Mouse (Mus musculus) left cerebral cortex, postnatal 36 days (tissue): ENCODE data around the gene Thop1. TPM values are rescaled to one million over a fixed set of nuclear protein-coding genes. Genes with fewer than 3 reads are reported as not detected.
"Not testable (repeated sequence)": the region's sequence is repeated elsewhere in the genome, so short reads cannot be mapped to it uniquely, and the experiment has no call there.

Experiments
- DNase-seq, 2 experiments: peaks; one replicate each; pipeline ENCODE4 v3.0.0; 2021 to 2022; ENCODE audit warnings: low spot score in 2 of 2, mixed read lengths in 1 of 2
- intact Hi-C: fragments of 180-260 bp; cut with DNase I; formaldehyde crosslinking; loops from one replicate; pipeline ENCODE4 v1.15.1; 2025
- total RNA-seq, 2 experiments: library from RNA; stranded (reverse); gene quantifications; 2 replicates each; pipeline ENCODE4 v1.2.3; 2021

The Thop1 gene
- total RNA-seq = 10 to 100 TPM; 47.0 to 49.8 TPM

DNA sequence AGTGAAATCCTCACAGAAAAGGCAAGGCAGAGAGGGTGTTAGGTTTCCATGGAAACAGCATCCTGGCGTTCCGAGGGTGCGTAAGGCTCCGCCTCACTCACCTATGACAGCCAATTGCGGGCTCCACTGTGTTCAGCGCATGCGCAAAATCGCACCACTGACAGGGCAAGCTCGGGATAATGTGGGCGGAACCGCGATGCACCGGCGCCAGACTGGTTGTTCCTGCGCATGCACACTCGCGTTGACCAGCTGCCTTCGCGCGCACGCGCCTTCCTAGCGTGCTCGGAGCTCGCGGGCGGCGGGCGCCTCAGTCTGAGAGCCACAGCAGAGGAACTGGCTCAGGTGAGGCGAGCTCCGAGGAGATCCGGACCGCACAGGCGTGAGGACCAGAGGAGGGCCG is at the start of gene Thop1:
Gene Thop1, plus strand, starts transcription at position 200 of the 400 bp plus-strand sequence.
- intact Hi-C loops = no loop called here
- DNase-seq = peak; percentile 96 to 97

DNA sequence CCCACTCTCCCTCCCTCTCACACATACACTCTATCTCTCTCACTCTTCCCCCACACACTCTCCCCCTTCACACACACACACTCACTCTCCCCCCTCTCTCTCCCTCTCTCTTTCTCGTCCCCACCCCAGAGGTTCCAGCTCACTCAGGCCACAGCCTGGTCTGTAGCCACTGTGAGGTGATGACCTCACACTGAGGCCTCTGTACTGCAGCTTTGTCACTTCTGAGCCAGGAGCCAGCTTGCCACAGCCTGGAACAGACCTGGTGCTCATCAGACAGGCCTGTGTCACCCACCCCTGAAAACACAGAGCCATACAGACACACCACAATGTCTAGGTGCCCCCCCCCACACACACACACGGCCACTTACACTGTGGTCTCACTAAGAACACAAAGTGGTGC is 49.6 kb upstream of the Thop1 start:
- intact Hi-C loops = no loop called here
- no peak for DNase-seq

DNA sequence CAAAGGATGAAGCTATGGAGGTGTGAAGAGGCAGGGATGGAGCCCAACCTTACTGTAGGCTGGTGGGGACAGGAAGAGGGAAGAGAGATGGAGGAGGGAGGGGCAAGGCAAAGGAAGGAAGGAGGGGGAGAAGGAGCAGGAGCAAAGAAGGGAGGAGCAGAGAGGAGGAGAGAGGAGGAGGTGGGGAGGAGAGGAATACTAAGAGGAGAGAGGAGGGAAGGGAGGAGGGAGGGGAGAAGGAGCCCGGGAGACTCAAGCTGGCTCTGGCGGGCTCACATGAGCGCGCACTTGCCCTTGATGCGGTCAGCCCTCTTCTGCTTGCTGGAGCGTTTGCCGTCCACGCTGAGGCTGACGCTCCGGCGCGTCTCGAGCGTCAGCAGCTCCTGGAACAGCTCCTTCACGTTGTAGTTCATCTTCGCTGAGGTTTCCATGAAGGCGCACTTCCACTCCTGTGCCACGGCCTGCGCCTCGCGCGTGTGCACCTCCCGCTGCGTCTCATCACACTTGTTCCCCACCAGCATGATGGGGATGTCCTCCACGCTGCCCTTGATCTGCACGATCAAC is 48.2 kb upstream of the Thop1 start:
- intact Hi-C loops = no loop called here
- DNase-seq = peak in 1 of 2 experiments; percentile 30

DNA sequence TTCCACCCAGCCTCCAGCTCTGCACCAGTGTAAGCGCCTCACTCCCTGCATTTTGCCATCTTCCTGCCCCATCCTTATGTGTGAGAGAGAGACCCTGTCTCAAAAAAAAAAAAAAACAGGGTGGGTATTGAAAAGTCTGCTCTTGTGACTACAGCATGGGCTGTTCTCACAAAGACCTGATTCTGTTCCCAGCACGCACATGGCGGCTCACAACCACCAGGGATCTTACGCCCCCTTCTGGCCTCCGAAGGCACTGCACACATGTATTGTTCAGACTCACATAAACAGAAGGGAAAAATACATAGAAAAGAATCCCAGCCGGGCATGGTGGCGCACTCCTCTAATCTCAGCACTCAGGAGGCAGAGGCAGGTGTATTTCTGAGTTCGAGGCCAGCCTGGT is 47.1 kb upstream of the Thop1 start:
- no peak for DNase-seq
- intact Hi-C loops = no loop called here

DNA sequence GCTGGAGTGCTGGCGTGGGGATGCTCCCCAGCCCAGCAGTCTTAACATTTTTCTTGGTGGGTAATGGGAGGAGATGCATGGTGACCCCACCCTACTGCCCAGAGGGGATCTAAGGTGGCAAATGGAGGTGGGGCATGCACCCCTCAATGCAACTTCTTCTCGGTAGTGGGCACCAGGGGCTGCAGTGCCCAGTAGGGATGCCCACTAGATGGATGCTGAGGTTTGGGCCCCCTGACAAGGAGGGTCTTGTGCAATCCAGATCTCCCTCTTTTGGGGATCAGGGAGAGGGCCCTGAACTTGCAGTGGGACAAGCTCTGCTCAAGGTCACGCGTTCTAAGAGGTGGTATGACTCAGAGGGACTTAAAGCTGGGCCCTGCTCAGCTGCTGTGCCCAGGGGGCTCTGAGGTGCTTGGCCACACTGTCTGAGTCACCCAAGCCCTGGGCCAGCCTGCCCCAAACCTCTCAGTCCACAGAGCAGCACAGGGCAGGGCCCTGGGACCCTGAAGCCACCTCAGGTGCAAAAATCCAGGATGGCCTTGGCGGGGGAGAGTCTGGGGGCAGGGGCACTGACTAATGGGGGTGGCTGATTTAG is 45.4 kb upstream of the Thop1 start:
- intact Hi-C loops = no loop called here
- no peak for DNase-seq

DNA sequence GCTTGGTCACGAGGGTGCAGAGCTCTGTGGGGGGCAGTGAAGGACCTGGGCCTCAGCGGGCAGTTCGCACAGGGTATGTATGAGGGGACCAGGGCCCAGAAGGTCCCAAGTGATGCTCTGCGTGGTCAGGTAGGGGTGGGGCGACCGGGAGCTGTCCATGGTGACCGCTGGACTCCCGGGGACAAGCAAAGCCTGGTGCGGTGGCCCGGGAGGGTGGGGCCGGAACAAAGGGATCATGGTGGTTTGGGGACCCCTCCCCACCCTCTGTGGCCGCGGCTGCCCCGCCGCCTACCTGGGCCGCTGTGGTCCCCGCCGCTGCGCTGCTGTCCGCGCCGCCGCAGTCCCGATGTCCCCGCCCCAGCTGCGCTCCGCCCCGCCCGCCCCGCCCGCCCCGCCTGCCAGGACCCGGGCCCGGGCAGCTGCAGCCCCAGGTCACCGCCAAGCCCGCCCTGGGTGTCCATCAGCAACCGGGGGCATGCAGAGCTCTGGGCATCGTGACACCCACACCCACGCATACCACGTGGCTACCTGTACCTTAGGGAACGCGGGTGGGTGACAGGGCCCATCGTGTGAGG is 44.7 kb upstream of the Thop1 start:
- peak in 1 of 2 experiments; percentile 53 for DNase-seq
- intact Hi-C loops = no loop called here

DNA sequence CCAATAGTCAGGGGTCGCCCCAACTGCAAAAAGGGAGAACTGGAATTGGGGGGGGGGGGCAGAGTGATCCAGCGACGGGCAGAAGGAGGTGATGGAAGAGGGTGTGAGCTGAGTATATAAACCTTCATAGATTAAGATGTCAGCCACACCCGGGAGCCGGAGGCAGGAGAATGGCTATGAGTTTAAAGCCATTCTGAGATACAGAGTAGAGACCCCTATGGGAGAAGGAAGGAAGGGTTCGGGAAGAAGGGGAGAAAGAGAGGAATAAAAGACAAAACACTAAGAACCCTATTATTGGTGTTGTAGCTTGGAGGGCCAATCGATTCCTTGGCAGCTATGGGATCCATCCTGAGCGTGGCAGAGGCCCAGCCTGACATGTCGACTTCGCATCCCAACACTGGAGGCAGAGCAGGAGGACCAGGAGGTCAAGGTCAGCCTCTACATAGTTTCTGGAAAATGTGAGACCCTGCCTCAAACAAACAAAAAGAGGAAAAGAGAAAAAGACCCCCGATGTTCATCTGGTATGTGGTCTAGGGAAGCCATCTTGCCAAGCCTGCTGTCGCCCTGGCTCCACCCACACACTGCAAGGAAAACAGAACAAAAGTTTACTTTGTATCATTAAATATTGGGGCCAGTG is 44.1 kb upstream of the Thop1 start, which contains the start of gene Diras1:
Gene Diras1, minus strand, starts transcription at position 24 of the 637 bp plus-strand sequence.
- DNase-seq = no peak
- intact Hi-C loops = no loop called here

DNA sequence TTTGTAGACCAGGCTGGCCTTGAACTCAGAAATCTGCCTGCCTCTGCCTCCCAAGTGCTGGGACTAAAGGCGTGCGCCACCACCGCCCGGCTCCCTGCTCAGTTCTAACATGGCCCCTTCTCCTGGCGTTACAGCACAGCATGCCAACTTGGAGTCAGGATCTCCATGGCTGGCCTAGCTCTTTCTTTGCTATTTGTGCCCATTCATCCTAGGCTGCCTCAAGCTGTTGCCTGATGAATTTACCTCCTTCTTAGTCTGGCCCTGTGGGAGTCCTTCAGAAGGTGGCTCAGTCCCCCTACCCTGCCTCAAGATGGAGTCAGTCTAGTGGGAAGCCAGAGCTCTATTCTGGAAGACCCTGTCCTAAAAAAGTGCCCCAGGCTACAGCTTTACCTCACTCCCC is 43.0 kb upstream of the Thop1 start:
- intact Hi-C loops = no loop called here
- no peak for DNase-seq

DNA sequence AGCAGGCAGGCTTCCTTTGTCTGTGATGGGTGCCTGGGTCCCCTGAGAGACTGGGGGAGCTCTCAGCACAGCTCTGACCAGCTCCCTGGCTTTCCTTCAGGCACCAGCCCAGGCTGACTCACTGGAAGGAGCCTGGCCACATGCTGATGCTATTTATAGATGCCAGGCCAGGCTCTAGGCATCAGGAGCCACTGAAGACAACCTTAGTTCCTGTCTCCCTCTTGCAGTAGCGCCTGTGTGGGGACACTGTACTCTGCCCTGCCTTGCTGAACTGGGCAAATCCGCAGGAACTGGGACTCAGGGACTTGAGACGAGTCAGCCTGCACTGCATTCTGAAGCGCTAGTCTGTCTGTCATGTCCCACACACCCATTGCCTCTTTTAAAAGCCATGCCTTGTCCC is 42.5 kb upstream of the Thop1 start:
- intact Hi-C loops = no loop called here
- DNase-seq = peak in 1 of 2 experiments; percentile 37

DNA sequence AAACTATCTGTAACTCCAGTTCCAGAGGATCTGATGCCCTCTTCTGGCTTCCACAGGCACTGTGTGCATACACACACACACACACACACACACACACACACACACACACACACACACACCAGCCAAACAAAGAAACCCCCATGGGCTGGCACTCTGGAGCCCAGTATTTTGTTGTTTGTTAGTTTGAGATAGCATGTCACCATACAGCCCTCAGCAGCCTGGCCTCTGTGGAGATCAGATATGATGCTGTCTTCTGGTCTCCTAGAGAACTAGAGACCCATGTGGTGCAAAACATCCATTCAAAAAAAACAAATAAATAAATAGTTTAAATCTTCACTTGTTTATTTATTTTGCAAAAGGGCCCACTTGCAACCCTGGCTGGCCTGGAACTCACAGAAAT is 41.6 kb upstream of the Thop1 start:
- intact Hi-C loops = no loop called here
- no peak for DNase-seq

DNA sequence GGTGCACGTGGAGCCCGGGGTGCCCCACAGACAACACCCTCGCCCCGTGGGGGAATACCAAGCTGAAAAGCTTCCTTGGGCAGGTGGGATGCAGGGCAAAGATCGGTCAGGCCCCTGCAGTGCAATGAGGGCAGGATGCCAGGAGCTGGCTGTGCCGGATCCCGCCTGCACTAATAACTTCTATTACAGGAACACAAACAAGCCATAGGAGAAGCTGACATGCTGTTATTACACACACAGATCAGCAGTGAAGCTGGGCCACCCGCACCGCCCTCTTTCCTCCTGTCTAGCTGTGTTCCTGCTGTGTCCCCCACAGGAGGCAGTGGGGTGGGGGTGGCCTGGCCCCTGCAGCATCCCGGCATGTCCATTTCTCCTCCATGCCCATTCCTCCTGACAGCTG is 40.8 kb upstream of the Thop1 start:
- intact Hi-C loops = no loop called here
- DNase-seq = no peak

DNA sequence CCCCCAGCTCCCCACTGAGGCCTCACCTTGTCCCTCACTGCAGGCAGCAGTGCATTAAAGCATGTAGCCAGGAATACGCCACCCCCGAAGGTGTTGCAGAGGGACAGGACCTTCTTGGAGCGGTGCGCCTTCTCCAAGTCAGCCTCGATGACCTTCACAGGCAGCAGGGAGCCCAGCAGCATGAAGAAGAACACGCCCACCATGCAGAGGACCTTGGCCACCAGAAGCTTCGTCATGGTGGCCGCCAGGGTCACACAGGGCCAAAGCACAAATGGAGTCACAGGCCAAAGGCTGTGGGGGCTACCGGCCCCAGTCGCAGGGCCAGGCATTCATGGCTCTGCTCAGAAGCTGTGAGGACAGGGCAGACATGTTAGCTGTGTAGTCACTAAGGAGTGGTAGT is 36.2 kb upstream of the Thop1 start:
- DNase-seq = no peak
- intact Hi-C loops = no loop called here

DNA sequence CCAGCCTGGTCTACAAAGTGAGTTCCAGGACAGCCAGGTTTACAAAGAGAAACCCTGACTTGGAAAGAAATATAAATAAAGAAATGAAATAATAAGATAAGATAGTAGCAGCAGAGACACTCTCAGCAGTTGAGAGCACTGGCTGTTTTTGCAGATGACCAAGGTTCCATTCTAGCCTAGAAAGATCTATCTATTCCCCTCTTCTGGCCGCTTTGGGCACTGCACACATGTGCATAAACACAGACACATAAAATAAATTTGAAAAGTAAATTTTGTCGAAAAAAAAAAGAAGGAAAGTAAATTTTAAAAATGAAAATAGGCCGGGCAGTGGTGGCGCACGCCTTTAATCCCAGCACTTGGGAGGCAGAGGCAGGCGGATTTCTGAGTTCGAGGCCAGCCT is 33.6 kb upstream of the Thop1 start:
- intact Hi-C loops = no loop called here
- no peak for DNase-seq

DNA sequence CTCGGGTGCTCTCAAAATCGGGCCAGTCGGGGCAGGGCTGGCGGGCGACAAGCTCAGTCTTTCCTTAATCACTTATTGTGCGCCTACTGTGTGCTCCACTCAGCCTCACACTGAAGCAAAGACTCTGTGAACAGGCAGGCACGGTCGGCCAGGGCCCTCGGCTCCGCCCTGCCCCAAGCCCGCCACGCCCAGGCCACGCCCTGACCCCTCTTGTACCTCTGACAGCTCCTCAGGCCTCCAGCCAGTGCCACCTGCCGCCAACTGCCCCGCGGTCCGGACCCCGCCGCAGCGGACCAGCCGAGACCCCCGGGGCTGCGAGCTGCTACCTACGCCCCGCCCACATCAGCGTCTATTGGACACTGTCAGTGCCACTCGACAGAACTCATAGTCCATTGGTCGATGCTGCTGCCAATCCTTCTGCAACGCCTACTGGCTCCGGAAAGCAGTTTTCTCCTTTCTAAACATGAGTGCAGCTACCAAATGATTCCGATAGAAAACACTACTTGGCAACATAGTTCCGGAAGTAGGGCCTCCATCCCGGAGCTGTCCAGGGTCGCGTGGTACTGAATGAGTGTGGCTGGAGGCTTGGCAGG is 32.8 kb upstream of the Thop1 start, which contains the start of gene Slc39a3:
Gene Slc39a3, minus strand, starts transcription at position 439 of the 593 bp plus-strand sequence.
- intact Hi-C loops = no loop called here
- DNase-seq = peak; percentile 98 to 99

DNA sequence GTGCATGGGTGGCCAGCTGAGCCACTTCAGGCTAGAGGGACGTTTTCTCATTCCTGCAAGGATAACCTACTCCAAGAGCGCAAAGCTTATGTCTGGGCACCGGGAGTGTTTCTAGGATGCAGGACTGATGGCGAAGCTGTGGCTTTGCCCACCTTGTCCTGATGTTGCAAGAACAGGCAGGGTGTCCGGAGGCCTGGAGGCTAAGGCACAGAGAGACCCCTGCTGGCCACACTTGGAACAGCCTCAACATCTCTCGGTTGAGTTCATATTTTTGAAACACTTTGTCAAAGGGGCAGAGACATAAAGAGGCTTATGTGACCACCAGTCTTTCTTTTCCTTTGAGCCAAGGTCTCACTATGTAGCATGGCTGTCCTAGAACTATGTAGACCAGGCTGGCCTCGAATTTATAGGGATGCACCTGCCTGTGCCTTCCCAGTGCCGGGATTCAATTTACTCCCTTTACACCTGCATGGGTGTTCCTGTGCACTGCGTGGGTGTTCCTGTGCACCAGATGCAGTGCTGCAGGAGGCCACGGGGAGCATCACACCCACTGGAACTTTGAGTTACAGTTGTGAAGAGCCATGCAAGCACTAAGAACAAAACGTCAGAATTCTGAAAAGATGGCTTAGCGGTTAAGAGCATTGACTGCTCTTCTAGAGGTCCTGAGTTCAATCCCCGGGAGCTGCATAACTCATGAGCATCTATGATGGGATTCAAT is 28.2 kb upstream of the Thop1 start:
- intact Hi-C loops = loop anchor here (2.0 kb wide), 1 partner anchor 43 kb away; no protein-coding TSS in a partner anchor
- peak; percentile 57 to 65 for DNase-seq

DNA sequence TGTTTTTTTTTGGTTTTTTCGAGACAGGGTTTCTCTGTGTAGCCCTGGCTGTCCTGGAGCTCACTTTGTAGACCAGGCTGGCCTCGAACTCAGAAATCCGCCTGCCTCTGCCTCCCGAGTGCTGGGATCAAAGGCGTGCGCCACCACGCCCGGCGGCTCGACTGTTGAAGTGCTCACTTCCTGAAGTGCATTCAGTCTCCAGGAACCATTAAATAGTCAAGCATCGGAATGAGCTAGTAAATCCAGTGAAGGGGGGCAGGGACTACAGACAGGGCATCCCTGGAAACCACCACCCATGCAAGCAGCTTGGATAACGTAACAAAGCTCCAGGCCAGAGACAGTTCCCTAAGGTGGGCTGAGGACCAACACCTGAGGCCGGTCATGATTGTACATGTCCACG is 24.6 kb upstream of the Thop1 start:
- not testable (repeated sequence) for DNase-seq

DNA sequence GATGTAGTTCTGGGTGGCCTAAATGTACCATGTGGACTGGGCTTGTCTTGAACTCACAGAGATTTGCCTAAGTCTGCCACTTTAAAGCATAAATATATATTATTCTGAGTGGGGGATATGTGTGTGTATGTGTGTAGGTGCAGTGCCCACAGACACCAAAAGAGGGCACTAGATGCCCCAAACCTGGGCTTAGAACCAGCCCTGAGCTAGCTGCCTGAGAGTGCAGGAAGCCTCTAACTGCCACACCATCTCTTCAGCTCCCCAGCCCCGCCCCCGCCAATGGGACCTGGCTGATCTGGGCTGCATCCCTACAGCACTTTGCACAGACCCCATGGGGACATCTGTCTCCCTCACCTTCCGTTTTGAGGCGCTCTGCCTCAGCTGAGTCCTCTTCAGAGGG is 19.2 kb upstream of the Thop1 start:
- intact Hi-C loops = no loop called here
- no peak for DNase-seq

More for the DNA sequence above, 24.6 kb upstream of the Thop1 start:
- intact Hi-C loops = not testable (repeated sequence)

DNA sequence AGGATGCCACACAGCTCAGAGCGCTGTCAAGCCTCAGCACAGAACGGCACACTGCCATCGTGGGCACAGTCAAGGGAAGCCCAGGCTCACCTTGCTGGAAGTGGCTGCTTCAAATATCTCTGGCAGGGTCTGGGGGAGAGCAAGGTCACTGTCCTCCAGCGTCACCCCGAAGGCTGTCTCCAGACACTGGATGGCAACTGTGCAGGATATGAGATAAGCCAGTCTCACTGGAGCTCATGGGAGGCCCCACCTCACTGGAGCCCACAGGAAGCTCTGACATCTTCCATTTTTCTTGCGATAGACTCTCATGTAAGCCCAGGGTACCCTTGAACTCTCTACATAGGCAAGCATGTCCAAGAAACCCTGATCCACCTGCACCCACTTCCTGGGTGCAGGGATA is 18.7 kb upstream of the Thop1 start:
- intact Hi-C loops = no loop called here
- no peak for DNase-seq

DNA sequence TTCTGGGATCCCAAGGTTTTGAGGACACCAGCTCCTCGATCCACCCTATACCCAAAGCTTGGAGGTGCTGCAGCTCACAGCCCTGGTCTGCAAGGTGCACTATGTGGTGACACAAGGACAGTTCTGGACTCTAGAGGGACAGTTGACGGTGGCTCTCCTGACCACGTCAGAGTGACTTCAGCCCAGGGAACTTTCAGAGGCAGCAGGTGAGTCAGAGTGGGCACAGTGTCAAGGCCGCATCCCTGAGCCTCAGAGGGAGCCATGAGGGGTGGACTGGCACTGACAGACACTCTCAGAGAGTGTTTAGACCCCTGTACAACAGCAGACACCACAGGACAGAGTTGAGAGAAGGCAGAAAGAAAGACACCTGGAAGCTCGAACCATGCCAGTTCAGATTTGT is 17.3 kb upstream of the Thop1 start:
- DNase-seq = no peak
- intact Hi-C loops = no loop called here

DNA sequence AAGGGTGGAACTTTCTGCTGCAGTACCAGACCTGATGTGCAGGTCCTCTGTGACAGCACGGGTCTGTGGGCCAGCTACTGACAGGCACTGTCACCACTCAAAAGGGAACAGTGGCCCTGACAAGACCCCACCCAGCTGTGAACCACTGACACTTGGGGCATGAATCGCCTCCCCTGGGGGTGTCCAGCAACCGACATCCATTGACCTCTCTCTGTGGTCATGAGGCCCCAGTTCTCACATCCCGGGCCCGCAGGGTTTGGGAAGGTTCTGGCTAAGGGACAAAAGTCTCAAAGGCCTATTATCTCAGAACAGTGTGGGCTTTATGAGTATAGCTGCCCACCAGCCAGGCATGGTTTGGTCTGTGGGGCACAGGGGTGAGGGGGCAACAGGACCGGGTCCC is 14.7 kb upstream of the Thop1 start:
- no peak for DNase-seq
- intact Hi-C loops = no loop called here
